Mouse (Mus musculus) brain, embryonic 14.5 days (tissue): ENCODE results near the gene H13.

Experiments used
- CTCF ChIP-seq: fragments of 200-500 bp; IDR thresholded peaks from 2 replicates; pipeline ENCODE4 v1.5.1; 2012; ENCODE audit warnings: inconsistent platforms, mild to moderate bottlenecking, moderate library complexity, borderline replicate concordance; ENCODE audit not compliant: insufficient read depth, insufficient read length; ENCODE audit errors: extremely low read depth
- POLR2A ChIP-seq: fragments of 200-500 bp; IDR thresholded peaks from 2 replicates; pipeline ENCODE4 v1.6.1; 2012; ENCODE audit warnings: mild to moderate bottlenecking, inconsistent platforms, borderline replicate concordance; ENCODE audit not compliant: poor library complexity, insufficient read depth, insufficient read length, severe bottlenecking; ENCODE audit errors: extremely low read depth

DNA sequence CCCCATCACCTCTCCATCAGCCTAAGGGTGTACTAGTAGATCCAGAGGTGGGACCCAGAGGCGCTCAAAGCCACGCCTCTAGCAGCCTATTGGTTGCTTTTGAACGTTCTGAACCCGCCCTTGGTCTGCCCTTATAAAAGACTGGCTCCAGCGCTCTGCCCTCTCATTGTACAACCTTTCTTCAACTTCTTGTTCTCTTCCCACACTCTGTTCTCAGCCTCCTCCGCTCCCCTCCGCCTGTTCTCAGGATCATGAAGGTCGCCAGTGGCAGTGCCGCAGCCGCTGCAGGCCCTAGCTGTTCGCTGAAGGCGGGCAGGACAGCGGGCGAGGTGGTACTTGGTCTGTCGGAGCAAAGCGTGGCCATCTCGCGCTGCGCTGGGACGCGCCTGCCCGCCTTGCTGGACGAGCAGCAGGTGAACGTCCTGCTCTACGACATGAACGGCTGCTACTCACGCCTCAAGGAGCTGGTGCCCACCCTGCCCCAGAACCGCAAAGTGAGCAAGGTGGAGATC, 66.9 kb downstream of the H13 start, which contains the start of gene Id1:
- TF ChIP-seq CTCF (no peak), POLR2A (peak; percentile 70; the same call in 1 of the 2 replicates)
